Mouse (Mus musculus): ENCODE data around the gene Ercc6l. TPM values are rescaled to one million over a fixed set of nuclear protein-coding genes. Genes with fewer than 3 reads are reported as not detected.
"Not testable (repeated sequence)": the region's sequence is repeated elsewhere in the genome, so short reads cannot be mapped to it uniquely, and the experiment has no call there.

The Ercc6l gene
- polyA plus RNA-seq, 1 experiment from 2014 or later: 24.9 TPM

GRCm38 (mm10) chrX:102163529-102163928 lies 6.6 kb upstream of the Ercc6l start:
- Histone ChIP-seq H3K27me3 (ENCODE audit: poor library complexity, severe bottlenecking) (peaks cover 20% of the 10 kb centered on the region), H3K36me3 (replicated peaks) (no peaks in the 10 kb centered on the region), H3K4me3 (no peak overlapping the region), H3K9me3 (no peaks in the 10 kb centered on the region), H3K4me1 (peaks cover 13% of the 10 kb centered on the region), H3K27ac (no peak overlapping the region)
- DNase-seq (ENCODE audit: extremely low spot score, low spot score): no peak
- WGBS: 85% methylated on average over 4 of the region's 4 CpGs

GRCm38 (mm10) chrX:102163096-102163495 lies 6.2 kb upstream of the Ercc6l start:
- Histone ChIP-seq H3K27me3 (ENCODE audit: poor library complexity, severe bottlenecking) (peaks cover 16% of the 10 kb centered on the region), H3K36me3 (replicated peaks) (no peaks in the 10 kb centered on the region), H3K9me3 (no peaks in the 10 kb centered on the region), H3K4me3 (no peak overlapping the region), H3K4me1 (peaks cover 13% of the 10 kb centered on the region), H3K27ac (no peak overlapping the region)
- WGBS: 35% methylated on average over 2 of the region's 2 CpGs
- no peak for DNase-seq (ENCODE audit: extremely low spot score, low spot score)

- Histone ChIP-seq H3K27ac (no peak overlapping the region), H3K4me3 (no peak overlapping the region), H3K27me3 (ENCODE audit: poor library complexity, severe bottlenecking) (peaks cover 5% of the 10 kb centered on the region)
Observed at GRCm38 (mm10) chrX:102160528-102160927, 3.6 kb upstream of the Ercc6l start.

GRCm38 (mm10) chrX:102159778-102160177 lies 2.9 kb upstream of the Ercc6l start:
- Histone ChIP-seq H3K27me3 (ENCODE audit: poor library complexity, severe bottlenecking) (peaks cover 5% of the 10 kb centered on the region), H3K27ac (no peak overlapping the region), H3K4me3 (no peak overlapping the region), H3K36me3 (replicated peaks) (peaks cover 2% of the 10 kb centered on the region), H3K9me3 (no peaks in the 10 kb centered on the region), H3K4me1 (no peaks in the 10 kb centered on the region)
- WGBS: 47% methylated on average over 2 of the region's 2 CpGs
- DNase-seq (ENCODE audit: extremely low spot score, low spot score): no peak

More at GRCm38 (mm10) chrX:102160528-102160927, 3.6 kb upstream of the Ercc6l start:
- WGBS: 76% methylated on average over 2 of the region's 2 CpGs
- H3K9me3 ChIP-seq: no peaks in the 10 kb centered on the region
- H3K4me1 ChIP-seq: no peaks in the 10 kb centered on the region
- H3K36me3 ChIP-seq (replicated peaks): no peaks in the 10 kb centered on the region; the same call in 1 of the 2 replicates
- no peak for DNase-seq (ENCODE audit: extremely low spot score, low spot score)

GRCm38 (mm10) chrX:102157423-102157791 lies 516 bp upstream of the Ercc6l start:
- DNase-seq (ENCODE audit: extremely low spot score, low spot score): no peak
- WGBS: 47% methylated on average over 5 of the region's 5 CpGs
- H3K36me3 ChIP-seq (replicated peaks): peaks cover 23% of the 10 kb centered on the region

GRCm38 (mm10) chrX:102141157-102141556 lies 15.7 kb downstream of the Ercc6l start:
- DNase-seq (ENCODE audit: extremely low spot score, low spot score): no peak
- Histone ChIP-seq H3K36me3 (replicated peaks) (peaks cover 50% of the 10 kb centered on the region), H3K4me1 (no peaks in the 10 kb centered on the region), H3K27ac (no peak overlapping the region), H3K4me3 (no peak overlapping the region), H3K27me3 (ENCODE audit: poor library complexity, severe bottlenecking) (peaks cover 54% of the 10 kb centered on the region), H3K9me3 (no peaks in the 10 kb centered on the region)
- 89% methylated on average over 1 of the region's 1 CpGs for WGBS

More at GRCm38 (mm10) chrX:102157423-102157791, 516 bp upstream of the Ercc6l start:
- Histone ChIP-seq H3K27me3 (ENCODE audit: poor library complexity, severe bottlenecking) (peaks cover 5% of the 10 kb centered on the region), H3K9me3 (no peaks in the 10 kb centered on the region), H3K27ac (peak overlapping the region; percentile 88), H3K4me1 (no peaks in the 10 kb centered on the region), H3K4me3 (peak overlapping the region; percentile 60)

- peaks cover 12% of the 10 kb centered on the region for H3K4me1 ChIP-seq
- no peak overlapping the region for H3K27ac ChIP-seq
- peaks cover 49% of the 10 kb centered on the region for H3K36me3 ChIP-seq (replicated peaks)
- H3K4me3 ChIP-seq: no peak overlapping the region
- DNase-seq (ENCODE audit: extremely low spot score, low spot score): no peak
- 88% methylated on average over 2 of the region's 2 CpGs for WGBS
- peaks cover 52% of the 10 kb centered on the region for H3K27me3 ChIP-seq (ENCODE audit: poor library complexity, severe bottlenecking)
- no peaks in the 10 kb centered on the region for H3K9me3 ChIP-seq
Observed at GRCm38 (mm10) chrX:102121321-102121720, 35.6 kb downstream of the Ercc6l start.

- peak within 1 kb of the TSS; percentile 81 for H3K27ac ChIP-seq
- H3K9me3 ChIP-seq: no peaks in the 10 kb centered on the region
- H3K27me3 ChIP-seq (ENCODE audit: poor library complexity, severe bottlenecking): peaks cover 67% of the 10 kb centered on the region
- peaks cover 12% of the 10 kb centered on the region for H3K4me1 ChIP-seq
- peaks cover 30% of the 10 kb centered on the region for H3K36me3 ChIP-seq (replicated peaks)
- 14% methylated on average over 30 of the region's 30 CpGs for WGBS
- peak within 1 kb of the TSS; percentile 71 for H3K4me3 ChIP-seq
- DNase-seq (ENCODE audit: extremely low spot score, low spot score): peak; percentile 89
Observed at GRCm38 (mm10) chrX:102119042-102119864, 37.6 kb downstream of the Ercc6l start, which contains the start of gene Pin4. TSS of gene Pin4 (plus strand) at chrX:102119447.

GRCm38 (mm10) chrX:102115676-102116075 lies 41.2 kb downstream of the Ercc6l start:
- Histone ChIP-seq H3K4me3 (no peak overlapping the region), H3K27me3 (ENCODE audit: poor library complexity, severe bottlenecking) (peaks cover 93% of the 10 kb centered on the region), H3K4me1 (peaks cover 11% of the 10 kb centered on the region), H3K9me3 (no peaks in the 10 kb centered on the region), H3K36me3 (replicated peaks) (no peaks in the 10 kb centered on the region), H3K27ac (no peak overlapping the region)
- DNase-seq (ENCODE audit: extremely low spot score, low spot score): no peak
- WGBS: 64% methylated on average over 4 of the region's 4 CpGs

- peaks cover 66% of the 10 kb centered on the region for H3K27me3 ChIP-seq (ENCODE audit: poor library complexity, severe bottlenecking)
- WGBS: 84% methylated on average over 5 of the region's 5 CpGs
- not testable (repeated sequence) for H3K9me3 ChIP-seq
Observed at GRCm38 (mm10) chrX:102109349-102109748, 47.5 kb downstream of the Ercc6l start.

GRCm38 (mm10) chrX:102103830-102104229 lies 53.1 kb downstream of the Ercc6l start:
- not testable (repeated sequence) for DNase-seq (ENCODE audit: extremely low spot score, low spot score)

More at GRCm38 (mm10) chrX:102109349-102109748, 47.5 kb downstream of the Ercc6l start:
- DNase-seq (ENCODE audit: extremely low spot score, low spot score); H3K4me3 ChIP-seq; H3K36me3 ChIP-seq (replicated peaks); H3K27ac ChIP-seq; H3K4me1 ChIP-seq: not testable (repeated sequence)

GRCm38 (mm10) chrX:102101886-102102285 lies 55.0 kb downstream of the Ercc6l start:
- 61% methylated on average over 7 of the region's 7 CpGs for WGBS
- no peaks in the 10 kb centered on the region for H3K9me3 ChIP-seq
- H3K4me3 ChIP-seq: no peak overlapping the region
- no peak overlapping the region for H3K27ac ChIP-seq
- DNase-seq (ENCODE audit: extremely low spot score, low spot score): no peak
- no peaks in the 10 kb centered on the region for H3K4me1 ChIP-seq
- H3K36me3 ChIP-seq (replicated peaks): no peaks in the 10 kb centered on the region
- peaks cover 55% of the 10 kb centered on the region for H3K27me3 ChIP-seq (ENCODE audit: poor library complexity, severe bottlenecking)

More at GRCm38 (mm10) chrX:102103830-102104229, 53.1 kb downstream of the Ercc6l start:
- H3K36me3 ChIP-seq (replicated peaks); H3K4me1 ChIP-seq; H3K27ac ChIP-seq; H3K4me3 ChIP-seq; H3K9me3 ChIP-seq: not testable (repeated sequence)
- H3K27me3 ChIP-seq (ENCODE audit: poor library complexity, severe bottlenecking): peaks cover 61% of the 10 kb centered on the region
- WGBS: 79% methylated on average over 2 of the region's 2 CpGs

GRCm38 (mm10) chrX:102094381-102094904 lies 62.4 kb downstream of the Ercc6l start:
- H3K4me1 ChIP-seq: no peaks in the 10 kb centered on the region
- no peak overlapping the region for H3K27ac ChIP-seq
- H3K9me3 ChIP-seq: no peaks in the 10 kb centered on the region
- H3K27me3 ChIP-seq (ENCODE audit: poor library complexity, severe bottlenecking): peaks cover 75% of the 10 kb centered on the region
- WGBS: 82% methylated on average over 7 of the region's 7 CpGs
- no peaks in the 10 kb centered on the region for H3K36me3 ChIP-seq (replicated peaks)
- no peak overlapping the region for H3K4me3 ChIP-seq
- no peak for DNase-seq (ENCODE audit: extremely low spot score, low spot score)

Data from forebrain, embryonic 10.5 days (tissue).